Mouse (Mus musculus) regulatory T cell (primary cell): ENCODE measurements around the gene Vps51.

Experiments
- in situ Hi-C: fragments of 300-600 bp; cut with MboI, MseI; formaldehyde crosslinking; loops from one replicate; pipeline ENCODE4 v1.15.1; 2025; ENCODE audit warnings: high pct_unique_total_duplicates

Gene Vps51

DNA sequence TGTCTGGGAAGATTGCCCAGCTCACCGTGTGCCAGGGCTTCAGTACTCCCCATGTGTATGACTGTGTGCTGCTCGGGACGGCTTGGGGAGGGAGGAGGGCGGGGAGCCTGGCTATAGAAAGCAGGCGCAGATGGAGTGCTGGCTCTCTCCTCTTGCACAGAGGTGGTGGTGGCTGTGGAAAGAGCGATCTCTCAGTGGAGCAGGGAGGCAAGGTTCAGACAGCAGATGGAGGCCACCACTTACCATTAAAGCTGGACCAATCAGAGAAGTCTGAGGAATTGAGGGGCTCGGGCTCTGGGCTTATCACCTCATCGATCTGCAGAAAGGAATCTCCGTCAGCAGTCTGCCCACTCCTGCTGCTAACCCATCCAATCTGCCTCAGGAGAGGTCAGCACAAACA lies 5.1 kb upstream of the Vps51 start, which contains the start of gene Gm28374:
TSS of gene Gm28374 (minus strand) at position 101 of the 400 bp plus-strand sequence.
- in situ Hi-C loops: no loop called here

DNA sequence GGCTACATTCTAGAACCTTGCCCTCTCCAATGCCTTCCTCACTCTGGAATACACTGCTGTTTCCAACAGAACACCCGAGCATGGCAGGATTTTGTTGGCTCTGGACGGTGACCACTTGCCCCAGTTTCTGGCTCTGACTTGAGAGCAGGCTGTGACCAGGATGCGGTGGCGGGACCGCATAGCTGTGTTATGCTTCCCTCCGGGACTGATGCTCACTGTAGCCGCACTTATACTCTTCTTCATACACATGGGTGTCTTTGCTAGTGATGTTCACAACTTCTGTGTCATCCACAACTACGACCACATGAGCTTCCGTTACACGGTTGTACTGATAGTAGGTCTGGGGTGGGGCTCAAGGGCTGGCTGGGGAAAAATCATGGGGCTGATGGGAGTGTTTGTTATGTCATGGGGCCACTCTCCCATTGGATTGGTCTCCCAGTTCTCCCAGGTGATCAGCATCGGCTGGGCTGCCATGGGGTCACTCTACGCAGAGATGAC lies 3.0 kb upstream of the Vps51 start, which contains the start of gene Tmem262:
TSS of gene Tmem262 (plus strand) at position 51 of the 498 bp plus-strand sequence.
- in situ Hi-C loops: loop anchor here (10.0 kb wide), 1 partner anchor 895 kb away; the partner anchor contains the start of genes Plcb3 and Ppp1r14b

DNA sequence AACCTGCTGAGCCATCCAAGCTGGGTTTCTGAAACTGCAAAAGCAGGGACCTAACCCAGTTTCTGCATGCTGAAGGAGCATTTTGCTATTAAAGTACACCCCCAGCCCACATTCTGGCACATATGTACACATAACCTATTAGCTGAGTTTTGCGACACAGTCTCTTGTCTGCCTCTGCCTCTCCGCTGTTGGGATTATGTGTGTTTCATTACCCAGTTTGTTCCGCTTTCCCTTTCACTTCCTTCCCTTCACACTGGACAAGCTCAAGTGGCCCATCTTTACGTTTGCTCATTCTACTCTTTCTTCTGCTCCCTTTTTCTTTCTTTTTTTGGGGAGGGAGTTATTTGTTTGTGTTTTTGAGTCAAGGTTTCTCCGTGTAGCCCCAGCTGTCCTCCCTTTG lies 3.1 kb downstream of the Vps51 start:
- in situ Hi-C loops: loop anchor here (10.0 kb wide), 1 partner anchor 901 kb away; the partner anchor contains the start of genes Plcb3 and Ppp1r14b

DNA sequence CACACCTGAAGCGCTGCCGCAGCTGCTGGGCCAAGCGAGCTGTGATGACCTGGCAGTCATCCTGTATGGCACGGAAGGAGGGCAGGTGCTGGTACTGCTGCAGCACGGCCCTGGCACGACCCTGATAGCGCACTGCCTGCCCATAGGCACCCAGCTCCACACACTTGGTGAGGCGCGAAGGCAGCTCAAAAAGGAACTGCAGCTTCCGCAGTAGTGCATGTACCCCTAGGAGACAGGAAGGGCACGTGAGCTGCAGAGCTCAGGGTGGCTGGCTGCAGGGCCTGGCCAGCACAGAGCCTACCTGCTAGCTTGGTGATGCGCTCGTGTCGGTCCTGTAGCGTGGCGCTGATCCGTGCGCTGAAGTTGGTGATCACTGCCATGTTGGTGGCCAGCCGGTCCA lies 5.8 kb downstream of the Vps51 start:
- in situ Hi-C loops: loop anchor here (10.0 kb wide), 1 partner anchor 904 kb away; the partner anchor contains the start of genes Plcb3 and Ppp1r14b

DNA sequence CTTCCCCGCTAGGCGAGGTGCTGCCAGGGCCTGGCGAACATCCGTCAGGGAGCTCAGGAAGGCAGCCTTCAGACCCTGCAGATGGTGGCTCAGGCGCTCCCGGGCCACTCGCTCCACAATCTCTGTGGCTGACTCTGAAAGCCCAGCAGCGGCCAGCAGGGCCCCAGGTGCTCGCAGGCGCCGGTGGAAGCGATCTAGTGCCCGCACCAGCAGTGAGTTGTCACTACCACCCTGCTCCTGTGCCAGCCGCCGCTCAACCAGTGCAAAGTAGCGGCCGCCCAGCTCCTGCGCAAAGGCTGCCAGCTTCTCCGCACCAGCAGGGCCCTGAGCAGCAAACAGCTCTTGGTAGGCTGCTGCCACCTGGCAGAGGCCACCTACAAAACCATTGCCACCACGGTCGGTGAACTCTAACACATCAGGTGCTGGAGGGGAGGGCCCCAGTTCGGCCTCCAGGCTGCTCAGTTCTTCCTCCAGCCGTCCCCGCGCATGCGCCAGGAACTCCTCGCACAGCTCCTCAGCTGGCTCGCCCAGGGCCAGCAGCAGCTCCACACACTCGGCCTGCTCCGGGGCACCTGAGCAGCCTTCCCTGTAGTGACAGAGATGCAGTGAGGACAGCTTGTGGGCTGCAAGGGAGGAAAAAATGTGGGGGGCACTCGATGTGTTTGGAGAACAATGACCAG lies 6.3 kb downstream of the Vps51 start:
- in situ Hi-C loops: loop anchor here (10.0 kb wide), 1 partner anchor 904 kb away; the partner anchor contains the start of genes Plcb3 and Ppp1r14b

DNA sequence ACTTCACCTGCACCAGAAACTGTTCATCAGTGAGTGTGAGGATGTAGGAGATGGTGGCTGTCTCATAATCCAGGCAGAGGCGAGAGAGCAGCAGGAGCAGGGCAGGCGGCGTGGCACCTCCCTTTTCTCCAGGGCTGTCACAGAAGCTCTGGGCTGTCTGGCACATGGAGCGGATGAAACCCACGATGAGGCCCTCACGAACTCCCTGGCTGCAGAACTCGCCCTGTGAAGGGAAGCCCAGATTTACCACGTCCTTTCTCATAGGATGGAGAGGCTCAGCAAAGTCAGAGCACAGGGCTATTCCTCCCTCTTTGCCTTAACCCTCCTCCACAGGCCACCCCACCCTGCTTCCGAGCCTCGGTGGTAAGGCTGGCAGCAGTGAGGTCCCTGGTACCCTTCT lies 7.2 kb downstream of the Vps51 start:
- in situ Hi-C loops: loop anchor here (5.0 to 10.0 kb wide), 2 partner anchors 108 to 905 kb away; partner anchors contain the start of genes Plcb3, Pola2 and Ppp1r14b

DNA sequence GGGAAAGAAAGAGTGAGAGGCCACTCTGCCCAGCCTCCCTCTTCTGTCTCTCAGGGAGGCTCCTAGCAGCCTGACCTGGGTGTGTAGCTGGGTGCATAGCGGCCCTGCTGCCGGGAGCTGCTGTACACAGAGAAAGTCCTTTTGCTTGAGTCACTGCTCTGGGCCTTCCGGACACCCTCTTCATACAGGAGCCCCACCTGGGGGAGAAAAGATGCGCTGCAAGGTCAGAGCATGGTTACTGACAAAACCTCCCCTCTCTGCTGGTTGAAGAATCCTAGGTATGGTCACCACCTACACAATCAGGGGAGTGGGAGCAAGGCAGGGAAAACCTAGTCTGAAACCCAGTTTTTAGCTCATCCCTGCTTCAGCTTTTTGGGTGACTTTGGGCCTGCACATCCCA lies 8.1 kb downstream of the Vps51 start:
- in situ Hi-C loops: loop anchor here (5.0 kb wide), 1 partner anchor 107 kb away; the partner anchor contains the start of gene Pola2

DNA sequence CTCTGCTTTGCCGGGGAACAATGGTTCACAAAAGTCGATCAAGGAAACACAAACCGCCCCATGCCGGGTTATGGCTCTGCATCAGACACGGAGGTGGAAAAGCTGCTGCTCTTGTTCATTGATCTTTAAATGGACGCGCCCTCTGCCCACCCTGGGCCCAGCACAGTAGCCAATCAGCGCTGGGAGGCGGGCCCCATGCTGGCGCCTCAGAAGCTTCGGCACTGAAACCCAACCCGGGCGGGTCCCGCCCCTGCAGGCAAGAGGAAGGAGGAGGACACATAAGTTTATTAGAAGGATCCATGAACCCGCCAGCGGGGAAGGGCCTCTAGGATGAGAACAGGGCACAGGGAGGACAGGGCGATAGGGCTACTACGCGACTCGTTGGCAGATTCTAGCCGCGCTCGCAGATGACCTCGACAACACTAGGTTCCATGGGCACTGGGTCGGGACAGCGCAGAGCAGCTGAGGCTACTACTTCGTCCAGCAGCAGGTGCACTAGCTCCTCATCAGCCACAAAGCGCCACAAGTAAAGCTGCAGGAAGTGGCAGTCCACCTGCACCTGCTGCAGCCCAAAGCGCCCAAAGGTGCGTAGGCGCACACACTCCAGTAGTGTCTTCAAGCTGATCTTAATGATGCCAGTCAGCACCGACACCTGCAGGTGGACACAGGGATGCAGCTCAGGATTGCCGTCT lies 9.2 kb downstream of the Vps51 start, which contains the start of gene Tm7sf2:
TSS of gene Tm7sf2 (minus strand) at position 650 of the 692 bp plus-strand sequence.
- in situ Hi-C loops: loop anchor here (5.0 kb wide), 1 partner anchor 106 kb away; the partner anchor contains the start of gene Pola2

DNA sequence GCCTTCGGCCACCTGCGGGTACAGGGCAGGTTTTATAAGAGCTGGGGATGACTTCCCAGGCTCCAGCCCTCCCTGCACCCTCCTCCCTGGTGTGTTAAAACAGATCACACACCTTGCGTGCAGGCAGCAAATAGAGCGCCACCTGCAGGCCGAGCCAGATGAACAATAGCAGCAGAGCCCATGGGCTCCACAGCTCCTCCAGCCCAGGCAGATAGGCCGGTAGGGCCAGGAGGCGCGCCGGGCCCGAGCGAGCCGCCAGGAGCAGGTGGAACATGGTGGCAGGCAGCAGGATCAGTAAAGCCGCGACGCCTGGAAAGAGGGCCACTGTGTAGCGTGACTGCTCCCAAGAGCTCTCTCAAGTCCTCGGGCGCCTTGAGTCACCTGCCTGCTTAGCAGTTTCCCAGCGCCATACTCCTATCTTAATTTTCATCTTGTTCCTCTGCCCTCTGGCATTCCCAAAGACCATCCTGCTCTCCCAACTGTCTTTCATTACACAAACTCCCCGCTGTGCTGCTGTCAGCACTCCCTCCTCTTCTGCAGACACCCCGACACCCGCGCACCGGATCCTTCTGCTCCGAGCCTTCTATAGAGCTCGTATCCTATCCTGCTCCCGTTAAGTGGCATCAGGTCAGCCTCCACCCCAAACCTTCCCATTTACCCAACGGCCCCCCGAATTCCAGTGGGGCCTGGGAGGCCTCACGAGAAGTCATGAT lies 9.9 kb downstream of the Vps51 start:
- in situ Hi-C loops: loop anchor here (5.0 kb wide), 1 partner anchor 105 kb away; the partner anchor contains the start of gene Pola2

DNA sequence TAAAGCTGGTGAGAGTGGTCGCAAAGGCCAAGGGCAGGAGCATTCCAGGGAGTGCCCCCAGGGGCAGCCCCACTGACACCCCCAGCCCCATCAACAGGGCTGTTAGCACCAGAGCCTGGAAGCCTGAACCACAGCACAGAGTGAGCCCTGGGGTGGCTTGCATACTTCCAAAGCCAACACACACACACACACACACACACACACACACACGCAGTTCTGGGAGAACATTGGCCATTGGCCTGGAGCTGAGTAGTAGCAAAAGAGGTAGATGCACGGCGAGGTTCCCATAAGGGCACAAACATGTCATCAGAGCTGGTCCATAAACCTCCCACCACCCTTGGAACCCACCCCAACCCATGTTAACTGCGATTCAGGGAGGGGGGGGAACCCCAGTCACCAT lies 10.5 kb downstream of the Vps51 start:
- in situ Hi-C loops: loop anchor here (5.0 kb wide), 1 partner anchor 104 kb away; the partner anchor contains the start of gene Pola2

DNA sequence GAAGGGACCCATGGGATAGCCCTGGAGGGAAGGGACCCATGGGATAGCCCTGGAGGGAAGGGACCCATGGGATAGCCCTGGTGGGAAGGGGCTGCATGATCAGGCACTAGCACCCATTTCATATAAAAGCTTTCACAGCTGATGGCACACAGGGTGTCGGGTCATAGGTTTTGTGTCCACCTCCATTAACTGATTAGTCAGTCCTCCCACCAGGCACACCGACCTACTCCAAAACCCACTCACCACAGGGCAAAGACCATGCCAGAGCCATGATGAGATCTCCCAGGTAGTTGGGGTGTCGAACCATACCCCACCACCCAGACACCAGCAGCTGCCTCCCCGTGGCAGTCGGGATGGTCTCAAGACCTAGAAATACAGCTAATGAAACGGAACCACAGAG lies 13.9 kb downstream of the Vps51 start:
- in situ Hi-C loops: no loop called here

DNA sequence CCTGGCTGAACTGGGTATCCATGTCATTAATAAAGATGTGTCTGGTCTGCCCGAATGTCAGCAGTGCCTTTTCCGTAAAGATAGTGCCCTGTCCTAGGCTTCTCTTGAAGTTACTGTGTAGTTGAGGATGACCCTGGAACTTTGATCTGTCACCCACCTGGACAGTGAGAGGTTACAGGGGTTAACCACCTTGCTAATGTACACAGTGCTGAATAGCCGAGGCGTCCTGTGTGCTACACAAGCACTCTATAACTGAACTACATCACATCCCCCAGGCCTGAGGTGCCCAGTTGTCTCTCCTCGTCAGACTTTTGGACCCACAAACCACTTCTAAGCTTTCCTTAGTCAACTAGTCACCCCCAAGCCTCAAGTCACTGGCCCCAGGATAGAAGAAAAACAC lies 14.6 kb downstream of the Vps51 start:
- in situ Hi-C loops: no loop called here

DNA sequence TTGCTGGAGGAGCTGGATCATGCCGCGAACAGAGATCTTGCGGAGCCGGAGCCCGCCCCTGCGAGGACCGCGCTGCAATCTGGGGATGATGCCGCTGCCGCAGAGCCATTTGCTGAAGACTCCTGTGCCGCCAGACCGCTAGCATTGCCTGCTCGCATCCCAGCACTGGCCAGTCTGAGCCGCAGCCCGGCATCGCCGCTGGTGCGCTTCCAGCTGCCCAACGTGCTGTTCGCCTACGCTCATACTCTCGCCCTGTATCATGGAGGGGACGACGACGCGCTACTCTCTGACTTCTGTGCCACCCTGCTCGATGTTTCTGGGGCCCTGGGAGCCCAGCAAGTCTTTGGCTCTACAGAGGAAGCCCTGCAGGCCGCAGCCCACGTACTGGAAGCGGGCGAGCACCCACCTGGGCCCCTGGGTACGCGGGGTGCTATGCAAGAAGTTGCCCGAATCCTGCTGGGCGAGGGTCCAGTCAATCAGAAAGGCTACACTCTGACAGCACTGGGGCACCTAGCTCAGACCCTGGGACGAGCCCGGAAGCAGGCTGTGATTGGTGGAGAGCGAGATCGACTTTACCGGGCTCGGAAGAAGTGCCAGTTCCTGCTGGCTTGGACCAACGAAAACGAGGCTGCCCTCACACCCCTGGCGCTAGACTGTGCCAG lies 15.3 kb downstream of the Vps51 start:
- in situ Hi-C loops: no loop called here

DNA sequence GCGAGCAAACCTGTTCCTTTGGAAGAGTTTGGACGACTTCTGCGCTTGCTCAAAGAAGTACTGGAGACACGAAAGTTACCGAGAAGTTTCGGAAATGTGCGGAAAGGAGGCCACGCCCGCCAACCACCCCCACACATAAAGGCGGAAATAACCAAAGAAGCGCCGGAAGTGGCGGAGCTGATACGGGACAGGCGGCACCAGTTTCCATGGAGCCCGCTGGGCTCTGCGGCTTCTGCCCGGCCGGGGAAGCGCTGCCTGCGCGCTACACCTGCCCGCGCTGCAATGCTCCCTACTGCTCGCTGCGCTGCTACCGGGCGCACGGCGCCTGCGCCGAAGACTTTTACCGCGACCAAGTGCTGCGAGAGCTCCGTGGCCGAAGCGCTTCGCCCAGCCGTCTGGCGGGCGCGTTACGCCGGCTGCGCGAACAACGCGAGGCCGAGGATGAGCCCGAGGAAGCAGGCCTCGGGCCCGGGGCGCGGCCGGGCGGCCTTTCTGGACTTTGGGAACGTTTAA lies 16.0 kb downstream of the Vps51 start, which contains the start of gene Znhit2:
TSS of gene Znhit2 (plus strand) at position 172 of the 513 bp plus-strand sequence.
- in situ Hi-C loops: no loop called here

DNA sequence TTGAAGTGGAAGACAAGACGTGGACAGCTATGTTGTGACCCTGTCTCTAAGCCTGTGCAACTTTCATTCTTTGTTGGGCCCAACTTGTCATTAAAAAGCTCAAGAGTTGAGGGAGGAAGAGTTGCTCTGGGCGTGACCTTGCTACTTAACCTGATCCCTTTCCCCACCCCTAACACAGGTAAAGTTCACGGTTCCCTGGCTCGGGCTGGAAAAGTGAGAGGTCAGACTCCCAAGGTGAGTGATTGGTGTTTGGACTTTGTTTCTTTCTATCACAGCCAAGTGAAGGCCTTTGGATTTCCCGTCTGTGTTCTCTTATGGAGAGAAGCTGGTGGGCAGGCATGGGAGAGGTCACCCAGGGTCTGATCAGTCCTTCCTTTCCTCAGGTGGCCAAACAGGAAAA lies 18.1 kb downstream of the Vps51 start:
- in situ Hi-C loops: no loop called here

DNA sequence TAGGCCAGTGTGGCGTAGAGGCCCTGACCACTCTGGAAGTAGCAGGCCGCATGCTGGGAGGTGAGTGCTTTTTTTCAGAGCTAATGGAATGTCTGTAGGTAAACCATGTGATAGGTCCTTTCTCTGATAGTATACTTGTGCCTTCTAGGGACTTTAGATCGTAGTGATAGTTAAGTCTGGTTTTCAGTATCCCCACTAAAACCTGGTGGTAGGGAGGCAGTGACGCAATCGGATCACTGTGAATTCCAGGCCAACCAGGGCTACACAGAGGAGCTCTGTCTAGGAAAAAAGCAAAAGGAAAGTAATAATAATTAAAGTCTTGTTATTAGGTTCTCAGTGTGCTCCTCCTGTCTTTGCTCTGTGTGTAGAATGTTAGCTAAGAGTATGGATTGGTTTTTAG lies 18.5 kb downstream of the Vps51 start:
- in situ Hi-C loops: no loop called here

DNA sequence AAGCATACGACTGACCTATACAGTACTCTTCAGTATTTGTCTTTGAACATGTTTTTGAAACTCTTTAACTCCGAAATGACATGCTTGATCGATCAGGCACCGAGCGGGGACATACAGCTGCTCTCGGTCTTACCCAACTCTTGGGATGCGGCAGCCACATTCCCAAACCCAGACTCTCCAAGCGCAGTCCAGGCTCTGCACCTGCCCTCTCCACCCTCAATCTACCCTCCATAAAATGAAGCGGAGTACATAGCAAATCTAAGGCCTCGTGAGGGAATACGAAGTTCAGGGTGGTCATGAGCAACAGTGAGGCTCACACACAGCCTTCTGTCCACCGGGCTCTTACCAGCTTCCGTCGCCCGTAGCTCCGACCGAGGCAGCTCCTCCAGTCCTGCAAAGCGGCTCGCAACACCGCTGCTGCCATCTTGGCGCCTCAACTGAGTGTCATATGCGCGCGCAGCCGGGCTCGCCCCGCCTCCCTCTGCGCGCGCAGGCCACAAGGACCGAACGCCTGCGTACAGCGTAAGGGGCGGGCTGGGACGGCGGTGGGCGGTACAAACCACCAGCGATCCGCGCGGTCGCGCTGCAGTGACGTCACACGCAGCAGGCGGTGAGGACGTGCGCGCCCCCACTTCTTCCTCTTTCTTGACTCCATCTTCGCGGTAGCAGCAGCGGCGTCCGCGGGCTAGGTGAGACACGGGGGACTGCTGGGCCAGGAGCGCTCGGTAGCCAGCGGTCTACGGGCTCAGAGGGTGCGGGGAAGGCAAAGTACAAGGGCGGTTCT lies 19.5 kb downstream of the Vps51 start, which contains the start of the genes Mrpl49 and Fau:
TSS of gene Mrpl49 (minus strand) at position 473 of the 784 bp plus-strand sequence.
TSS of gene Fau (plus strand) at position 532 of the 784 bp plus-strand sequence.
- in situ Hi-C loops: no loop called here

DNA sequence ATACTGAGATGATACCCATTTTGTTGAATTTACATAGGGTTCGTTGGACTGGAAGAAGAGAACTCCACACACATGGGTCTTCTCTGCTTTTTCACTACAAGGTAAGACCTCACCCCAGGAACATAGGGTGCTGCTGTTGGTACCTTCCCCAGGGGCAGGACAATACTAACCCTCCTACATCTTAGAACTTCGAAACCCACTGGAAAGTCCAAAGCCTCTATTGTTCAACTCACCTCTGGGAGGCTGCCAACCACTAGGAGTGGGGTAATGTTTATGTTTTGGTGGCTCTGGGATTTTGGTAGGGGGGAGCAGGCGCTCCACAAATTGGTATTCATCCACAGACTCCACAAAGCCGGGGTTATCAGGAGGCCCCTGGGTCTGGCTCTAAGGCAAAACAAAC lies 20.3 kb downstream of the Vps51 start:
- in situ Hi-C loops: no loop called here

DNA sequence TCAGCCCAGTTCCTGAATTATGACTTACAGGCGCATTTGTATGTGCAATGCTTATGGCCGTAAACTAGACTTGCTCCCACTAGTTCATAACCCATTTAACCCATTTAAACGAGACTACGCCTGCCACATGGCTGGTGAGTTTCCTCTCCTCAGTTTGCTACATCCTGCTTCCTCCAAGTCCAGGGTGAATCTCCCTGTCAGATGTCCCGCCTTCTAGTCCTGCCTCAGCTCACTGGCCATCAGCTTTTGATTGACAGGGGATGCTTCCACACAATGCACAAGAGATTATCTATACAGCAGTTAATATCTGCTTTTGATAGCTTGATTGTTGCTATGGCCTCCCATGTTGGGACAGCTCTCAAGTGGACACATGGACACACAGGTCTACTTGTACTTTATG lies 22.7 kb downstream of the Vps51 start:
- in situ Hi-C loops: no loop called here

DNA sequence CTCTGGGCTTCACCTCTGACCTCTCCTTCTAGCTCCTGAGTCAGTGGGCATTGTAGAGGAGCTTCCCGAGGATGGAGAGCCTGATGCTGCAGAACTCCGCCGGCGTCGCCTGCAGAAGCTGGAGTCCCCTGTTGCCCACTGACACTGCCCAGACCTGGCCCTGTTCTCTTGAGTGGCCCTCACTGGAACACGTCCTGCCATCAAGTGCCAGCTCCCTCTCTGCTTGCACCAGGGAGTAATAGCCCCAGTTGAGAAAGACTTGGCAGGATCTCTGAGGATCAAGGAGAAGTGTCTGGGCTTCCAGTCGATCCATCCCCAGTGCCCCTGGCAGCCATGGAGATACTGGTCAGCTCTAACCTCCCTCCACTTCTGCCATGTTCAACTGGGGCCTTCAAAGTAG lies 24.5 kb downstream of the Vps51 start:
- in situ Hi-C loops: no loop called here
